Mouse (Mus musculus): ENCODE measurements around the gene Cd163l1. TPM values are rescaled to one million over a fixed set of nuclear protein-coding genes. Genes with fewer than 3 reads are reported as not detected.

Cd163l1 gene
- polyA plus RNA-seq, 1 experiment from 2014 or later: not detected

- H3K36me3 ChIP-seq (replicated peaks): no peaks in the 10 kb centered on the region
- DNase-seq (ENCODE audit: extremely low spot score, low spot score): no peak
Observed at GRCm38 (mm10) chr7:140233696-140234095, 15.6 kb downstream of the Cd163l1 start.

DNA sequence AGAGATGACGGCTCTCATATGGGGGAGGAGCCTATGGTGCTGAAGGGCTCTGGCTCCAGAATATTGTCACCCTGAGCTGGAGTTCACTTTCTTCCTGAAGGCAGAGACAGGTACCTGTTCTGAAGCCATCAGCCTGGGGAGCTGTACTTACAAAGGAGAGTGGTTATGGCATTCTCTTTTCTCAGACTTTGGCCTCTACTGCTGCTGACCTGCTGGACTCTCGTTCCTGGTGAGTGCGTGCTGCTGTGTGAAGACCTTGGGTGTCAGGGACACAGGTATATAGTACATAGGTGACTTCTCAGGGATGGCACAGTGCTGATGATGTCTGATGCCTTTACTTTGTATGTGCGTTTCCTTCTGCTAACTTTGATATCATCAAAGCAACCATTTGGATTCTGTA, 29.1 kb downstream of the Cd163l1 start, which contains the start of gene 5830411N06Rik:
Gene 5830411N06Rik (plus strand): TSS at position 69 of the 400 bp plus-strand sequence.
- no peak within 1 kb of the TSS for H3K4me3 ChIP-seq
- DNase-seq (ENCODE audit: extremely low spot score, low spot score): no peak
- 89% methylated on average over 4 of the region's 4 CpGs for WGBS
- H3K36me3 ChIP-seq (replicated peaks): no peaks in the 10 kb centered on the region
- H3K4me1 ChIP-seq: no peaks in the 10 kb centered on the region
- H3K9me3 ChIP-seq: peaks cover 7% of the 10 kb centered on the region; the same call in 1 of the 2 replicates
- H3K27ac ChIP-seq: no peak within 1 kb of the TSS
- H3K27me3 ChIP-seq (ENCODE audit: poor library complexity, severe bottlenecking): no peaks in the 10 kb centered on the region

More at GRCm38 (mm10) chr7:140233696-140234095, 15.6 kb downstream of the Cd163l1 start:
- 84% methylated on average over 3 of the region's 3 CpGs for WGBS
- no peak overlapping the region for H3K4me3 ChIP-seq
- H3K27ac ChIP-seq: no peak overlapping the region
- no peaks in the 10 kb centered on the region for H3K4me1 ChIP-seq
- H3K27me3 ChIP-seq (ENCODE audit: poor library complexity, severe bottlenecking): no peaks in the 10 kb centered on the region
- H3K9me3 ChIP-seq: 0 out of 2 replicates have a peak, but pooled peaks cover 2% of the 10 kb centered on the region

DNA sequence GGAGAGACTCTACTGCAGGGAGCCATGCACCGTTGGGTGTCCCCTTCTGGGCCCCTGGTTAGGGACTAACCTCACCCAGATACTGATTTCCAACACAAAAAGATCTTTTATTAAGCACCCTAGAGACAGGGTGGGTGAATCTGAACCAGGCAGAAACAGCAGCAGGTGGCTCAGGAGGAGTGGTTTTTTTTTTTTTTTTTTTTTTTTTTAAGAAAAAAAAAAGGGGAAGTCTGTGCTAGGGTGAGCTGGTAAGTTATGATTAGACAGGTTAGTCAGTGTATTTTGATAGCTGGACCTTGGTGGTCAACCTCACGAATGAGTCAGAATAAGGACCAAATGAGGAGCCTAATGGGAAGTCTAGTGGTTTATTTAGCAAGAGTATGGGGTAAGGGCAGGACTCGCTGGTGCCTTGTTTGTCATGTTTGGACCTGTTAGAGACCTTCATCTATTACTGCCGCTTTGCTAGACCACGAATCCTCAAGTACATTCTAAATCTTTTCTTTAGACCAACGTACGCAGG, 35.8 kb downstream of the Cd163l1 start:
- DNase-seq (ENCODE audit: extremely low spot score, low spot score): no peak
- no peak overlapping the region for H3K4me3 ChIP-seq
- WGBS: 84% methylated on average over 7 of the region's 7 CpGs

More for the DNA sequence above, 35.8 kb downstream of the Cd163l1 start:
- no peaks in the 10 kb centered on the region for H3K36me3 ChIP-seq (replicated peaks)
- no peaks in the 10 kb centered on the region for H3K9me3 ChIP-seq
- no peak overlapping the region for H3K27ac ChIP-seq
- H3K27me3 ChIP-seq (ENCODE audit: poor library complexity, severe bottlenecking): no peaks in the 10 kb centered on the region
- H3K4me1 ChIP-seq: no peaks in the 10 kb centered on the region

Other genes with a start within 250 kb of the Cd163l1 start
- 0.67 and 0.91 TPM in 2 replicates for gene 6430531B16Rik, start 239.5 kb upstream of the Cd163l1 start, polyA plus RNA-seq (2016; fragmentation: Nextera tagmentation; extraction: Ambion mirVana)
- 1.6 and 2.4 TPM in 2 replicates for gene Adam8, start 225.7 kb upstream of the Cd163l1 start, polyA plus RNA-seq (2016; fragmentation: Nextera tagmentation; extraction: Ambion mirVana)
- gene Zfp511, start 181.9 kb upstream of the Cd163l1 start, polyA plus RNA-seq (2016; fragmentation: Nextera tagmentation; extraction: Ambion mirVana): 39.2 and 41.7 TPM in 2 replicates
- gene Tubgcp2, start 181.6 kb upstream of the Cd163l1 start, polyA plus RNA-seq (2016; fragmentation: Nextera tagmentation; extraction: Ambion mirVana): 80.6 and 81.1 TPM in 2 replicates
- 0.31 and 0.69 TPM in 2 replicates for gene Msx3, start 169.2 kb upstream of the Cd163l1 start, polyA plus RNA-seq (2016; fragmentation: Nextera tagmentation; extraction: Ambion mirVana)
- gene Caly, start 135.7 kb upstream of the Cd163l1 start, polyA plus RNA-seq (2016; fragmentation: Nextera tagmentation; extraction: Ambion mirVana): 0.58 and 2.1 TPM in 2 replicates
- gene Prap1, start 124.9 kb upstream of the Cd163l1 start, polyA plus RNA-seq (2016; fragmentation: Nextera tagmentation; extraction: Ambion mirVana): not detected in 2 replicates
- 11.5 and 12.1 TPM in 2 replicates for gene Fuom, start 115.8 kb upstream of the Cd163l1 start, polyA plus RNA-seq (2016; fragmentation: Nextera tagmentation; extraction: Ambion mirVana)
- 17.2 and 17.3 TPM in 2 replicates for gene Paox, start 102.5 kb upstream of the Cd163l1 start, polyA plus RNA-seq (2016; fragmentation: Nextera tagmentation; extraction: Ambion mirVana)
- 151 TPM in 2 replicates for gene Echs1, start 101.8 kb upstream of the Cd163l1 start, polyA plus RNA-seq (2016; fragmentation: Nextera tagmentation; extraction: Ambion mirVana)
- gene Mtg1, start 80.7 kb upstream of the Cd163l1 start, polyA plus RNA-seq (2016; fragmentation: Nextera tagmentation; extraction: Ambion mirVana): 33.9 and 35.0 TPM in 2 replicates
- 0.20 and 0.62 TPM in 2 replicates for gene Sprn, start 63.4 kb upstream of the Cd163l1 start, polyA plus RNA-seq (2016; fragmentation: Nextera tagmentation; extraction: Ambion mirVana)
- gene Olfr522, start 53.5 kb upstream of the Cd163l1 start, polyA plus RNA-seq (2016; fragmentation: Nextera tagmentation; extraction: Ambion mirVana): not detected in 2 replicates
- gene Olfr523, start 45.0 kb upstream of the Cd163l1 start, polyA plus RNA-seq (2016; fragmentation: Nextera tagmentation; extraction: Ambion mirVana): not detected in 2 replicates
- not detected in 2 replicates for gene Olfr524, start 12.3 kb upstream of the Cd163l1 start, polyA plus RNA-seq (2016; fragmentation: Nextera tagmentation; extraction: Ambion mirVana)
- not detected in 2 replicates for gene 5830411N06Rik, start 29.0 kb downstream of the Cd163l1 start, polyA plus RNA-seq (2016; fragmentation: Nextera tagmentation; extraction: Ambion mirVana)
- gene Olfr525, start 102.6 kb downstream of the Cd163l1 start, polyA plus RNA-seq (2016; fragmentation: Nextera tagmentation; extraction: Ambion mirVana): not detected in 2 replicates
- not detected in 2 replicates for gene Olfr527, start 115.8 kb downstream of the Cd163l1 start, polyA plus RNA-seq (2016; fragmentation: Nextera tagmentation; extraction: Ambion mirVana)
- not detected in 2 replicates for gene Olfr60, start 143.4 kb downstream of the Cd163l1 start, polyA plus RNA-seq (2016; fragmentation: Nextera tagmentation; extraction: Ambion mirVana)
- gene Olfr530, start 158.1 kb downstream of the Cd163l1 start, polyA plus RNA-seq (2016; fragmentation: Nextera tagmentation; extraction: Ambion mirVana): not detected in 2 replicates
- 0.05 TPM in 1 of 2 replicates, not detected in the other for gene Olfr531, start 184.7 kb downstream of the Cd163l1 start, polyA plus RNA-seq (2016; fragmentation: Nextera tagmentation; extraction: Ambion mirVana)
- gene Olfr532, start 203.4 kb downstream of the Cd163l1 start, polyA plus RNA-seq (2016; fragmentation: Nextera tagmentation; extraction: Ambion mirVana): not detected in 2 replicates
- not detected in 2 replicates for gene Olfr533, start 245.1 kb downstream of the Cd163l1 start, polyA plus RNA-seq (2016; fragmentation: Nextera tagmentation; extraction: Ambion mirVana)